Mouse (Mus musculus) CH12.LX (cell line): ENCODE measurements at regions not wholly inside any gene's neighbourhood (a gene's known extent, or its start where the extent isn't known, plus 50 kb on each side); places are given as distances from the start of the nearest gene placed in this dataset.

Experiments
- DNase-seq: peaks from one replicate; pipeline ENCODE4 v3.0.0-alpha.2; 2013; ENCODE audit errors: extremely low read depth
- H3K27ac ChIP-seq: 2 replicates; pipeline ENCODE4 v1.5.1; 2012; ENCODE audit warnings: low read depth, mild to moderate bottlenecking, control low read depth, moderate library complexity; ENCODE audit not compliant: insufficient read depth
- H3K27me3 ChIP-seq: replicated peaks from 2 replicates; pipeline ENCODE3; 2012; ENCODE audit warnings: inconsistent platforms
- H3K36me3 ChIP-seq, 2 experiments: replicated peaks in 1 of 2; 2 replicates each; pipeline versions ENCODE3 to v1.6.1; 2012; ENCODE audit warnings: inconsistent platforms in 1 of 2, low read length in 1 of 2, mild to moderate bottlenecking in 1 of 2, mixed read lengths in 1 of 2, moderate library complexity in 1 of 2; ENCODE audit not compliant: control insufficient read depth in 1 of 2, insufficient read depth in 1 of 2
- H3K4me1 ChIP-seq, 2 experiments: 2 replicates each; pipeline ENCODE4 v1.6.1; 2012; ENCODE audit warnings: inconsistent platforms in 1 of 2, moderate library complexity in 1 of 2; ENCODE audit not compliant: insufficient read depth in 2 of 2, control insufficient read depth in 1 of 2
- H3K4me2 ChIP-seq: 2 replicates; pipeline ENCODE4 v1.6.1; 2012; ENCODE audit warnings: low read depth, mild to moderate bottlenecking, control low read depth; ENCODE audit not compliant: poor library complexity, insufficient read depth, severe bottlenecking
- H3K4me3 ChIP-seq, 3 experiments: fragments of 150-350 bp in 1 of 3; sonication (generic) in 1 of 3; replicated peaks in 1 of 3; 2 replicates each; pipeline versions ENCODE3 to v1.5.1; 2011 to 2012; ENCODE audit warnings: low read depth in 2 of 3, low read length in 2 of 3, mild to moderate bottlenecking in 2 of 3, moderate library complexity in 2 of 3, control low read depth in 1 of 3, improper control_type of control experiment in 1 of 3, inconsistent platforms in 1 of 3, mixed read lengths in 1 of 3; ENCODE audit not compliant: poor library complexity in 1 of 3
- H3K79me2 ChIP-seq: replicated peaks from 2 replicates; pipeline ENCODE4 v1.6.1; 2012; ENCODE audit warnings: mild to moderate bottlenecking, moderate library complexity; ENCODE audit not compliant: control insufficient read depth, poor library complexity, insufficient read depth, severe bottlenecking; ENCODE audit errors: extremely low read depth
- H3K9ac ChIP-seq: 2 replicates; pipeline ENCODE4 v1.6.1; 2012; ENCODE audit warnings: low read depth, mild to moderate bottlenecking, control low read depth, moderate library complexity; ENCODE audit not compliant: insufficient read depth
- H3K9me3 ChIP-seq: replicated peaks from 2 replicates; pipeline ENCODE3; 2012; ENCODE audit warnings: low read length, inconsistent platforms, mixed read lengths
- CHD2 ChIP-seq: IDR thresholded peaks from 2 replicates; pipeline ENCODE4 v1.6.1; 2011; ENCODE audit warnings: low read length, improper control_type of control experiment
- CTCF ChIP-seq, 2 experiments: IDR thresholded peaks in 1 of 2; conservative IDR thresholded peaks in 1 of 2; 2 replicates each; pipeline ENCODE4 v1.5.1; 2011 to 2012; ENCODE audit warnings: low read depth in 2 of 2, low read length in 2 of 2, improper control_type of control experiment in 1 of 2, inconsistent platforms in 1 of 2, mild to moderate bottlenecking in 1 of 2, moderate library complexity in 1 of 2
- E2F4 ChIP-seq: IDR thresholded peaks from 2 replicates; pipeline ENCODE4 v1.6.1; 2011; ENCODE audit warnings: low read depth, low read length, improper control_type of control experiment; ENCODE audit not compliant: insufficient replicate concordance
- ELF1 ChIP-seq: IDR thresholded peaks from 2 replicates; pipeline ENCODE4 v1.6.1; 2014; ENCODE audit warnings: low read depth, mild to moderate bottlenecking, inconsistent platforms, low read length, improper control_type of control experiment
- GABPA ChIP-seq: IDR thresholded peaks from 2 replicates; pipeline ENCODE4 v1.6.1; 2012; ENCODE audit warnings: low read depth, low read length, improper control_type of control experiment, inconsistent platforms; ENCODE audit not compliant: insufficient replicate concordance
- HCFC1 ChIP-seq: IDR thresholded peaks from 2 replicates; pipeline ENCODE4 v1.6.1; 2012; ENCODE audit warnings: low read depth, mild to moderate bottlenecking, inconsistent platforms, low read length, improper control_type of control experiment
- IRF4 ChIP-seq: IDR thresholded peaks from 2 replicates; pipeline ENCODE4 v1.6.1; 2014; ENCODE audit warnings: low read depth, mild to moderate bottlenecking, inconsistent platforms, low read length, improper control_type of control experiment
- MYC ChIP-seq: IDR thresholded peaks from 2 replicates; pipeline ENCODE4 v1.6.1; 2011; ENCODE audit warnings: low read depth, mild to moderate bottlenecking, improper control_type of control experiment, low read length
- NRF1 ChIP-seq: IDR thresholded peaks from 2 replicates; pipeline ENCODE4 v1.6.1; 2014; ENCODE audit warnings: low read depth, mild to moderate bottlenecking, inconsistent platforms, low read length, improper control_type of control experiment, moderate library complexity
- POLR2A ChIP-seq: IDR thresholded peaks from 2 replicates; pipeline ENCODE4 v1.6.1; 2011; ENCODE audit warnings: low read depth, mild to moderate bottlenecking, improper control_type of control experiment, low read length
- POLR2AphosphoS2 ChIP-seq: IDR thresholded peaks from 2 replicates; pipeline ENCODE4 v1.6.1; 2011; ENCODE audit warnings: low read depth, low read length, improper control_type of control experiment
- RAD21 ChIP-seq: IDR thresholded peaks from 2 replicates; pipeline ENCODE4 v1.6.1; 2011; ENCODE audit warnings: low read depth, mild to moderate bottlenecking, low read length, improper control_type of control experiment, moderate library complexity
- TBP ChIP-seq: conservative IDR thresholded peaks from 2 replicates; pipeline ENCODE4 v1.6.1; 2011; ENCODE audit warnings: low read depth, low read length, improper control_type of control experiment
- TCF12 ChIP-seq: IDR thresholded peaks from 2 replicates; pipeline ENCODE4 v1.6.1; 2014; ENCODE audit warnings: low read depth, mild to moderate bottlenecking, inconsistent platforms, low read length, improper control_type of control experiment
- UBTF ChIP-seq: IDR thresholded peaks from 2 replicates; pipeline ENCODE4 v1.6.1; 2012; ENCODE audit warnings: low read depth, mild to moderate bottlenecking, inconsistent platforms, low read length, improper control_type of control experiment, moderate library complexity
- USF2 ChIP-seq: conservative IDR thresholded peaks from 2 replicates; pipeline ENCODE4 v1.6.1; 2011; ENCODE audit warnings: low read depth, low read length, improper control_type of control experiment
- ZC3H11A ChIP-seq: IDR thresholded peaks from 2 replicates; pipeline ENCODE4 v1.6.1; 2012; ENCODE audit warnings: low read depth, mild to moderate bottlenecking, inconsistent platforms, low read length, improper control_type of control experiment
- ZKSCAN1 ChIP-seq: IDR thresholded peaks from 2 replicates; pipeline ENCODE4 v1.6.1; 2012; ENCODE audit warnings: low read depth, inconsistent platforms, low read length, improper control_type of control experiment, borderline replicate concordance
- ZMIZ1 ChIP-seq: IDR thresholded peaks from 2 replicates; pipeline ENCODE4 v1.6.1; 2012; ENCODE audit warnings: low read depth, mild to moderate bottlenecking, inconsistent platforms, low read length, improper control_type of control experiment
- ZNF384 ChIP-seq: IDR thresholded peaks from 2 replicates; pipeline ENCODE4 v1.6.1; 2012; ENCODE audit warnings: low read depth, low read length, improper control_type of control experiment, inconsistent platforms
- dilution Hi-C: fragments of 300-500 bp; cut with MboI; formaldehyde crosslinking; loops from 2 replicates; pipeline ENCODE4 v1.14.3; 2020; ENCODE audit warnings: low sequenced_read_pairs; ENCODE audit not compliant: extremely low pct_unique_long_range_greater_than_20kb, extremely low pct_ligation_motif_present
- in situ Hi-C: fragments of 300-500 bp; cut with MboI; formaldehyde crosslinking; loops from 3 replicates; pipeline ENCODE4 v1.14.3; 2019; ENCODE audit warnings: low sequenced_read_pairs, low pct_ligation_motif_present, low pct_unique_long_range_greater_than_20kb, mixed read lengths

DNA sequence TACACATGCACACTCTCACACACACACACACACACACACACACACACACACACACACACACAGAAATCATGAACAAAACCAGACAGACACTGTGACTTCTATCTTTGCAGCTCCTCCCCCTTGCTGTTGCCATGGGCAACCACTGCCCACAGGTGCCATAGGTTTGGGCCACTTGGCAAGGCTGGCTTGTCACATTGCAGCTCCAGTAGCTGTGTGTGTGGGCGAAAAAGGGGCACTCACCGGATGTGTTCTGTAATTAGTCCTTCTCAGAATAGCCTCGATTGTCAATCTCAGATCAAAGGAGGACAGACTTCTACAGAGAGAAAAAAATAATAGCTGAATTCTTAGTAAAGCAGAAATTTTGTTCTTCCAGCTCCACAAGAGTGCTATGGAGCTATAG lies 79.8 kb upstream of the Trib2 start:
- no peaks in the 10 kb centered on the region for H3K9me3 ChIP-seq
- no peaks in the 10 kb centered on the region for H3K27me3 ChIP-seq
- peak; percentile 49 for DNase-seq
- no peak overlapping the region for H3K4me2 ChIP-seq
- dilution Hi-C loops (no loop called here), in situ Hi-C loops (no loop called here)
- H3K9ac ChIP-seq, result no peak overlapping the region
- TF ChIP-seq GABPA, result no peak
- TF ChIP-seq ZKSCAN1, result no peak
- no peak for TF ChIP-seq TCF12
- TF ChIP-seq CHD2, result no peak
- TF ChIP-seq ELF1, result no peak
- TF ChIP-seq E2F4, result no peak
- H3K4me3 ChIP-seq, result no peak overlapping the region
- H3K79me2 ChIP-seq, result no peaks in the 10 kb centered on the region
- no peaks in the 10 kb centered on the region for H3K36me3 ChIP-seq
- peaks cover 0 to 8% of the 10 kb centered on the region in 2 experiments; a peak in 2 of 4 replicates for H3K4me1 ChIP-seq
- no peak overlapping the region for H3K27ac ChIP-seq

DNA sequence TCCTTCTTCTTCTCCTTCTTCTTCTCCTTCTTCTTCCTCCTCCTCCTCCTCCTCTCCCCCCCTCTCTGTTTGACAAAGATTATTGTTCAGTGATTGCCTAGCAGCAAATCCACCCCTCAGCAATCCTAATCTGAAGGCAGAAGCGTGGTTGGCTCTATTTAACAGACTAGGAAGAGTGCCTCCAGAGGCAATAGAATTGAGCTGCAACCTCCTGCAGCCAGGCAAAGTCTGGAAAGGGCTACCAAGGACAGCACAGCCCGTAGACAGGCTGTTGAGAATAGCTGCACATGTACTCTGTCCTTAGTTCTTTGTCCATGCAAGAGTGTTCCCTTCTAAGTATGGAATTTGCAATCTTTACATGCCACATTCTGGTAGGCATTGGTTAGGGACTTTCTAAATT lies 78.5 kb upstream of the Trib2 start:
- H3K36me3 ChIP-seq, result no peaks in the 10 kb centered on the region
- no peak overlapping the region for H3K4me2 ChIP-seq
- no peak overlapping the region for H3K9ac ChIP-seq
- peak; percentile 6 for DNase-seq
- peaks cover 0 to 8% of the 10 kb centered on the region in 2 experiments; a peak in 2 of 4 replicates for H3K4me1 ChIP-seq
- H3K4me3 ChIP-seq, result no peak overlapping the region
- no peak overlapping the region for H3K27ac ChIP-seq
- dilution Hi-C loops, result no loop called here
- H3K79me2 ChIP-seq, result no peaks in the 10 kb centered on the region
- in situ Hi-C loops, result no loop called here
- H3K9me3 ChIP-seq, result no peaks in the 10 kb centered on the region
- H3K27me3 ChIP-seq, result no peaks in the 10 kb centered on the region
- TF ChIP-seq IRF4, result no peak
- TF ChIP-seq CTCF (conservative IDR thresholded peaks at IDR 0.05 in 1 of 2, IDR thresholded peaks at IDR 0.05 in 1 of 2; ENCODE audit: low read depth in 2 of 2, low read length in 2 of 2), result peak in 1 of 2 experiments; percentile 26; a peak in 1 of 4 replicates

DNA sequence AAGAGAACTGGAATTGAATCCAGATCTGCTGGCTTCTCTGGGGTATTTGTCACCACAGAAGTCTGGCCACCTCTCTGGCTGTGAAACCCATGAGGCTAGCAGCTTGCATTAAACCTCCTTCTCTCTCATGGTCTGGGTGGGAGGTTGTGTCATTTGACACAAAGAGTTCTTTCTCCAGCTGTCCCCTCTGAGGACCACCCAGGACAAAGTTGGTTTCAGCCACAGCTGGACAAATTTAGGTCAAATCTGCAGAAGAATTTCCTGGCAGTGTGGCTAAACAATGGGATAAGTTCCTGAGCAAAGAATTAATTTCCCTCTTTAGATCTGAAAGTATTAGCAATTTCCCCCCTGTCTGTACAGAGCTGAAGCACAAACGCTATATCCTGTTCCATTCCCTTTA lies 73.9 kb upstream of the Trib2 start:
- Histone ChIP-seq H3K9me3 (no peaks in the 10 kb centered on the region), H3K27me3 (no peaks in the 10 kb centered on the region), H3K9ac (no peak overlapping the region), H3K27ac (no peak overlapping the region), H3K4me2 (no peak overlapping the region), H3K4me1 (no peaks in the 10 kb centered on the region), H3K4me3 (no peak overlapping the region), H3K79me2 (no peaks in the 10 kb centered on the region), H3K36me3 (no peaks in the 10 kb centered on the region)
- in situ Hi-C loops, result no loop called here
- TF ChIP-seq ZNF384 (no peak), ELF1 (no peak), USF2 (no peak), RAD21 (no peak), TBP (no peak), ZKSCAN1 (no peak), ZC3H11A (no peak), POLR2AphosphoS2 (no peak), CHD2 (no peak), NRF1 (no peak), TCF12 (no peak), CTCF (conservative IDR thresholded peaks at IDR 0.05 in 1 of 2, IDR thresholded peaks at IDR 0.05 in 1 of 2; ENCODE audit: low read depth in 2 of 2, low read length in 2 of 2) (no peak), MYC (no peak), UBTF (no peak), GABPA (no peak), ZMIZ1 (no peak), HCFC1 (no peak), POLR2A (no peak)
- DNase-seq, result no peak
- dilution Hi-C loops, result no loop called here
